Mouse (Mus musculus) myocyte (in vitro differentiated cells): ENCODE results near the gene Spata1. TPM values are rescaled to one million over a fixed set of nuclear protein-coding genes. Genes with fewer than 3 reads are reported as not detected.

Experiments used
- H3K27me3 ChIP-seq: one replicate; pipeline ENCODE4 v1.6.1; 2011; ENCODE audit not compliant: control insufficient read depth, insufficient read depth, insufficient read length
- H3K36me3 ChIP-seq: one replicate; pipeline ENCODE4 v1.6.1; 2011; ENCODE audit not compliant: control insufficient read depth, insufficient read depth
- H3K4me2 ChIP-seq: one replicate; pipeline ENCODE4 v1.6.1; 2011; ENCODE audit warnings: low read depth, control low read depth
- H3K4me3 ChIP-seq: one replicate; pipeline ENCODE4 v1.5.1; 2011; ENCODE audit warnings: mild to moderate bottlenecking, control low read depth, moderate library complexity
- H3K79me2 ChIP-seq: one replicate; pipeline ENCODE4 v1.6.1; 2011; ENCODE audit not compliant: control insufficient read depth, insufficient read depth
- H3ac ChIP-seq: one replicate; pipeline ENCODE4 v1.6.1; 2011; ENCODE audit not compliant: control insufficient read depth, insufficient read length
- CEBPB ChIP-seq: IDR thresholded peaks from 2 replicates; pipeline ENCODE4 v1.6.1; 2011; ENCODE audit warnings: mild to moderate bottlenecking, moderate library complexity; ENCODE audit not compliant: poor library complexity, insufficient read depth, severe bottlenecking
- E2F4 ChIP-seq: IDR thresholded peaks from one replicate; pipeline ENCODE4 v1.6.1; 2011; ENCODE audit warnings: mild to moderate bottlenecking, control low read depth, moderate library complexity; ENCODE audit not compliant: insufficient read depth
- MAX ChIP-seq: IDR thresholded peaks from one replicate; pipeline ENCODE4 v1.6.1; 2011; ENCODE audit warnings: low read depth, mild to moderate bottlenecking, control low read depth
- MYOD1 ChIP-seq, 3 experiments: IDR thresholded peaks; one replicate each; pipeline ENCODE4 v1.6.1; 2011; ENCODE audit warnings: control low read depth in 2 of 3, low read depth in 2 of 3, mild to moderate bottlenecking in 2 of 3, moderate library complexity in 1 of 3; ENCODE audit not compliant: insufficient read length in 2 of 3, control insufficient read depth in 1 of 3
- MYOG ChIP-seq, 3 experiments: IDR thresholded peaks; one replicate each; pipeline ENCODE4 v1.6.1; 2011; ENCODE audit warnings: control low read depth in 2 of 3, low read depth in 2 of 3, mild to moderate bottlenecking in 2 of 3; ENCODE audit not compliant: insufficient read length in 2 of 3, control insufficient read depth in 1 of 3, insufficient read depth in 1 of 3
- POLR2A ChIP-seq: IDR thresholded peaks from one replicate; pipeline ENCODE4 v1.6.1; 2011; ENCODE audit warnings: low read depth, mild to moderate bottlenecking, control low read depth, moderate library complexity; ENCODE audit not compliant: insufficient read length
- POLR2AphosphoS2 ChIP-seq: IDR thresholded peaks from one replicate; pipeline ENCODE4 v1.6.1; 2011; ENCODE audit warnings: low read depth, control low read depth; ENCODE audit not compliant: insufficient read length
- REST ChIP-seq: IDR thresholded peaks from one replicate; pipeline ENCODE4 v1.6.1; 2011; ENCODE audit warnings: mild to moderate bottlenecking, control low read depth, moderate library complexity; ENCODE audit not compliant: insufficient read depth, insufficient read length
- SRF ChIP-seq: IDR thresholded peaks from one replicate; pipeline ENCODE4 v1.6.1; 2011; ENCODE audit warnings: low read depth; ENCODE audit not compliant: control insufficient read depth, insufficient read length
- TCF12 ChIP-seq: IDR thresholded peaks from one replicate; pipeline ENCODE4 v1.6.1; 2011; ENCODE audit warnings: mild to moderate bottlenecking, control low read depth; ENCODE audit not compliant: poor library complexity, insufficient read depth, severe bottlenecking
- TCF3 ChIP-seq: IDR thresholded peaks from one replicate; pipeline ENCODE4 v1.6.1; 2011; ENCODE audit warnings: low read depth, control low read depth; ENCODE audit not compliant: insufficient read length
- USF1 ChIP-seq: IDR thresholded peaks from one replicate; pipeline ENCODE4 v1.6.1; 2011; ENCODE audit warnings: low read depth, mild to moderate bottlenecking, control low read depth, moderate library complexity
- polyA plus RNA-seq: library from polyadenylated mRNA; unstranded; fragments of >200 nt; fragmentation: generic; extraction: Trizol; gene quantifications from one replicate; pipeline ENCODE4 v1.2.1, GENCODE M21; 2012; ENCODE audit warnings: missing spikeins

Spata1 gene
- polyA plus RNA-seq, 1 experiment: 1.0 TPM

DNA sequence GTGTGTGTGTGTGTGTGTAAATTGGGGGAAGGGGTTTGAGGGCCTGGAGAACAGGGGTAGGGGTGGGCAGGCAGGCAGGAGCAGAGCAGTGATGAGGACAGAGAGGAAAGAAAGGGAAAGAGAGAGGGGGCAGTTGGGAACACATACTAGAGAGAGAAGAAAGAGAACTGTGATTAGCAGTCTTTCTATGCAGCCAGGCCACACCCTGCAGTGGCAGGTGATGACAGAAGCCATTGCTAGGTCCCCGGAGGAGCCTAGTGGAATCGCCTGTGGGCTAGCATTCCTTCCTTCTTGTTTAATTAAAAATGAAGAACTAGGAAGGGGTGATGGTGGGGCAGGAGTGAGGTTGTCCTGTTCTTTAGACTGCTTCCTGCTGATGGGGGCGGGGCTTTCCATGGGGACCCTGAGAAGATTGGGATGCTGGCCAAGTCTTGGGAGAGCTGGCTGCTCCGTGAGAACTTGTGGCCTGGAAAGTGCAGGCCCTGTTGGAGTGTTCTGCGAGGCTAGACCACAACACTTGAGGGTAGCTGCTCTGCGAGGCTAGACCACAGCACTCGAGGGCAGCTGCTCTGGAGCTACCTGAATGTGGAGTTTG lies 75.2 kb downstream of the Spata1 start:
- H3K27me3 ChIP-seq: no peaks in the 10 kb centered on the region
- H3K4me3 ChIP-seq: no peak overlapping the region
- peaks cover under 1% of the 10 kb centered on the region for H3K36me3 ChIP-seq
- no peaks in the 10 kb centered on the region for H3K79me2 ChIP-seq
- H3ac ChIP-seq: no peak overlapping the region
- TF ChIP-seq MYOG (IDR thresholded peaks at IDR 0.05; ENCODE audit: control insufficient read depth in 1 of 3, insufficient read depth in 1 of 3, insufficient read length in 2 of 3, low read depth in 2 of 3) (peak in 1 of 3 experiments; percentile 25), POLR2AphosphoS2 (no peak)
- no peak overlapping the region for H3K4me2 ChIP-seq

DNA sequence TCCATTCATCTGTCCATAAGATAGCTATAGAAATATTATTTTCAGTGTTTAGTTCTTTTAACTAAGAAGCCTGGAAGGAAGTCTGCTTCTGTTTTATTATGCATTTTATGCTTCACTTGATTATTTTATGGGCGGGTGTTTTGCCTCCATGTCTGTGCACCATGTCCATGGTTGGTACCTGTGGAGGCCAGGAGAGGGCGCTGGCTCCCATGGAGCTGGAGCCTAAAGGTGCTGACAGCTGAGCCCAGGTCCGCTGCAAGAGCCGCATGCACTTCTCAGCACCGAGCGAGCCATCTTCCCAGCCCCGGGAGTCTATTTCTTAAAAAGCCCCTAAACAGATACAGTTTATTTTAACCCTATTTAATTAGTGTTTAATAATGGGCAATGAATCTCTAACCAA lies 75.8 kb downstream of the Spata1 start:
- TF ChIP-seq POLR2A (no peak), MYOD1 (IDR thresholded peaks at IDR 0.05; ENCODE audit: control insufficient read depth in 1 of 3, insufficient read length in 2 of 3, low read depth in 2 of 3) (no peak), TCF12 (no peak)
- Histone ChIP-seq H3K27me3 (no peaks in the 10 kb centered on the region), H3K79me2 (no peaks in the 10 kb centered on the region), H3ac (no peak overlapping the region), H3K4me2 (no peak overlapping the region), H3K4me3 (no peak overlapping the region), H3K36me3 (peaks cover 5% of the 10 kb centered on the region)

DNA sequence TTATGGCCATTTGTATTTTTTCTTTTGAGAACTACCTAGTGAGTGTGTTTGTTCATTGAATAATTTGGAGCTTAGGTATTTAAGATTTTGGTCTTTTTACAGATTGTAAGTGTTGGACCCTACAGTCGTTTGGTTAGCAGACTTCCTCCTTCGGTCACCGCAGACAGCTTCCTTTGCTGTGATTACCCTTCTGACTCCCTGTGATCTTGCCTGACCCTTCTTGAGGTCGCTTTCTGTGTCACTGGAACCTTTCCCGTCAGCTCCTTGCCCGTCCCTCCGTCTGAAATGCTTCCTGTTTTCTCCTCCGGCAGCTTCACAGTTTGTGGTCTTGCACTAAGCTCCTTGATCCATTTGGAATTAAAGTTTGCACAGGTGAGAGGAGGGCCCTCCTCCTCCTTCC lies 77.8 kb downstream of the Spata1 start:
- H3K4me2 ChIP-seq: no peak overlapping the region
- no peaks in the 10 kb centered on the region for H3K27me3 ChIP-seq
- H3K4me3 ChIP-seq: no peak overlapping the region
- no peak overlapping the region for H3ac ChIP-seq
- no peaks in the 10 kb centered on the region for H3K79me2 ChIP-seq
- TF ChIP-seq POLR2A (no peak), MYOD1 (IDR thresholded peaks at IDR 0.05; ENCODE audit: control insufficient read depth in 1 of 3, insufficient read length in 2 of 3, low read depth in 2 of 3) (no peak), TCF12 (no peak), TCF3 (no peak), MYOG (IDR thresholded peaks at IDR 0.05; ENCODE audit: control insufficient read depth in 1 of 3, insufficient read depth in 1 of 3, insufficient read length in 2 of 3, low read depth in 2 of 3) (no peak), USF1 (no peak), REST (no peak), SRF (no peak), CEBPB (no peak), E2F4 (no peak), MAX (no peak)
- peaks cover 10% of the 10 kb centered on the region for H3K36me3 ChIP-seq

DNA sequence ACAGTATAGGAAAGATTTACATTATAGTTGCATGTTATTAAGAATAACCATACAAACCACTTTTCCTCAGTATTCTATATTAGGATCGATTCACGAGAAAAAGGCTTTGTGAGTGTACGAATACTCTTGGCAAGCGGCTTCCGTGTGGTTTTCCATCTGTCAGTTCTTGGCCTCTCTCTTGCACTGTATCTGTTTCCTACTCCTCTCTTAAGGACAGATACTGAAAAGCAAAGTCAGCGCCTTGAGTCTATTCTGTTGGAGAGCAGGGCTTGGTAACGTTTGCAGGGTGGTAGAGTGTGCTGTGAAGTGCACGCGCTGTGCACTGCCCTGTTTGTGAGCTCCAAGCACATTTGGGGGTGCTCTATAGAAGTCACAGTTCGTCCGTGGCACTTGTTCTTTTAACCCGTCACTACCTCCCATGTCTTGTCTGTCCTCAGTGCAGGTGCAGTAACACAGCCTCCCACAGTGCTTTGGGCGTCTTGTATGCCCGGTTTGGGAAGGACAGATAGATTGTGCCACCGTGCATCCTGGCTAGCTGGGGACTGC lies 79.5 kb downstream of the Spata1 start:
- H3K79me2 ChIP-seq: no peaks in the 10 kb centered on the region
- H3K4me3 ChIP-seq: no peak overlapping the region
- H3K27me3 ChIP-seq: no peaks in the 10 kb centered on the region
- no peak overlapping the region for H3K4me2 ChIP-seq
- H3ac ChIP-seq: no peak overlapping the region
- TF ChIP-seq TCF12 (no peak), USF1 (no peak), SRF (no peak), E2F4 (no peak), MAX (no peak), CEBPB (no peak), MYOD1 (IDR thresholded peaks at IDR 0.05; ENCODE audit: control insufficient read depth in 1 of 3, insufficient read length in 2 of 3, low read depth in 2 of 3) (no peak), MYOG (IDR thresholded peaks at IDR 0.05; ENCODE audit: control insufficient read depth in 1 of 3, insufficient read depth in 1 of 3, insufficient read length in 2 of 3, low read depth in 2 of 3) (no peak), REST (no peak), POLR2A (no peak), TCF3 (no peak), POLR2AphosphoS2 (no peak)
- H3K36me3 ChIP-seq: peaks cover 10% of the 10 kb centered on the region

DNA sequence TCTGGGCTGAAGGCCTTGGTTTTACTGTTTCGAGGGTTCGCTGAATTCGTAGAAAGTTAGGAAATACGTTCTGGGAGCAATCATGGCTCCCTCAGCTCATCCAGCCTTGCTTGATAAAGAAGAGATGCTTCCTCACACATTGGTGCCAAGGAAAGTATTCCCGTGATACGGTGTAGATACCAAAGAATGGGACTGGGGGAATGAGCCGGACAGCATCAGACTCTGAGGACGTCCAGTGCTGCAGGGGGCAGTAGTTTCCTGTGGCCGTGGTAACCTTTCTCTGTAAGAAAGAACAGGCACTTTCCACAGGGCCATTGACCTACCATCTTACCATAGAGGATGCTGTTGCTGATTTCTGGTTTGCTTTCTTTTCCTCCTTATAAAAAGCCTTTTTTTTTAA lies 80.0 kb downstream of the Spata1 start:
- Histone ChIP-seq H3ac (no peak overlapping the region), H3K27me3 (no peaks in the 10 kb centered on the region), H3K4me3 (no peak overlapping the region), H3K36me3 (peaks cover 10% of the 10 kb centered on the region), H3K4me2 (no peak overlapping the region), H3K79me2 (no peaks in the 10 kb centered on the region)
- no peak for TF ChIP-seq REST
- no peak for TF ChIP-seq TCF3
- TF ChIP-seq SRF: no peak
- TF ChIP-seq USF1: no peak
- TF ChIP-seq CEBPB: no peak
- TF ChIP-seq MAX: no peak
- no peak for TF ChIP-seq E2F4
- TF ChIP-seq TCF12: no peak
- TF ChIP-seq POLR2AphosphoS2: no peak
- no peak for TF ChIP-seq POLR2A
- no peak for TF ChIP-seq MYOG (IDR thresholded peaks at IDR 0.05; ENCODE audit: control insufficient read depth in 1 of 3, insufficient read depth in 1 of 3, insufficient read length in 2 of 3, low read depth in 2 of 3)
